Mouse (Mus musculus): ENCODE data around the gene Phc2. TPM values are rescaled to one million over a fixed set of nuclear protein-coding genes. Genes with fewer than 3 reads are reported as not detected.
A peak's percentile ranks its signal among the peaks of the same experiment; 100 is the strongest.

Phc2 gene
- polyA plus RNA-seq (2012; fragmentation: generic; extraction: Trizol) = 100 TPM

- Histone ChIP-seq H3K4me2 (ENCODE audit: low read depth) (peak within 1 kb of the TSS; percentile 93), H3K4me3 (peak within 1 kb of the TSS; percentile 26), H3ac (ENCODE audit: control insufficient read depth, insufficient read length) (peak within 1 kb of the TSS; percentile 43), H3K36me3 (ENCODE audit: control insufficient read depth, insufficient read depth) (no peaks in the 10 kb centered on the region), H3K27me3 (ENCODE audit: control insufficient read depth, insufficient read depth, insufficient read length) (no peaks in the 10 kb centered on the region), H3K79me2 (ENCODE audit: control insufficient read depth, insufficient read depth) (peaks cover 4% of the 10 kb centered on the region)
- TF ChIP-seq MYOD1 (IDR thresholded peaks at IDR 0.05; ENCODE audit: control insufficient read depth in 1 of 3, insufficient read length in 2 of 3, low read depth in 2 of 3) (peak in 1 of 3 experiments; percentile 38), TCF3 (IDR thresholded peaks at IDR 0.05; ENCODE audit: insufficient read length, low read depth) (no peak), POLR2A (IDR thresholded peaks at IDR 0.05; ENCODE audit: insufficient read length, low read depth) (peak; percentile 47), USF1 (IDR thresholded peaks at IDR 0.05; ENCODE audit: low read depth) (peak; percentile 95), TCF12 (IDR thresholded peaks at IDR 0.05; ENCODE audit: insufficient read depth, poor library complexity, severe bottlenecking) (no peak), CEBPB (IDR thresholded peaks at IDR 0.05; ENCODE audit: insufficient read depth, poor library complexity, severe bottlenecking) (no peak), POLR2AphosphoS2 (IDR thresholded peaks at IDR 0.05; ENCODE audit: insufficient read length, low read depth) (no peak), MAX (IDR thresholded peaks at IDR 0.05; ENCODE audit: low read depth) (no peak), SRF (IDR thresholded peaks at IDR 0.05; ENCODE audit: control insufficient read depth, insufficient read length, low read depth) (no peak), REST (IDR thresholded peaks at IDR 0.05; ENCODE audit: insufficient read depth, insufficient read length) (no peak), E2F4 (IDR thresholded peaks at IDR 0.05; ENCODE audit: insufficient read depth) (no peak), MYOG (IDR thresholded peaks at IDR 0.05; ENCODE audit: control insufficient read depth in 1 of 3, insufficient read depth in 1 of 3, insufficient read length in 2 of 3, low read depth in 2 of 3) (peak in 1 of 3 experiments; percentile 36)
Observed at GRCm38 (mm10) chr4:128654505-128655381, at the start of gene Phc2. Gene Phc2 (plus strand): TSS chr4:128654702.

DNA sequence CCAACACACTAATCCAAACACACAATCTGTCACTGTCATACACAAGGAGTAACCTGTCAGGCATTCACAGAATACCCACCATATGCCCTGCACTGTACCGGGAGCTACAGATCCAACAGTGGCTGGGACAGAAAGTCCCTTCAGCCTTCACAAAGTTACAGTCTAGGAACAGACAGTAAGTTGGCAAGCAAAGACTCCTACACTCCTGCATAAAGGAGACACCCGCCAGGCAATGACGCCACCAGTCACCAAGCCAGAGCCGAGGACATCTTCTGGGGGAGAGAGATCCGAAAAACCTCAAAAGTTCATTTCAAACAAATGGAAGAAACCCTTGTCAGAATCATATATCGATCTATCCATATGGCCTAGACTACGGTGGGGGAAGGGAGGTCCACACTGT, 47.9 kb upstream of the Phc2 start:
- Histone ChIP-seq H3ac (ENCODE audit: control insufficient read depth, insufficient read length) (no peak overlapping the region), H3K36me3 (ENCODE audit: control insufficient read depth, insufficient read depth) (no peaks in the 10 kb centered on the region), H3K4me3 (no peak overlapping the region), H3K4me2 (ENCODE audit: low read depth) (no peak overlapping the region), H3K79me2 (ENCODE audit: control insufficient read depth, insufficient read depth) (no peaks in the 10 kb centered on the region), H3K27me3 (ENCODE audit: control insufficient read depth, insufficient read depth, insufficient read length) (no peaks in the 10 kb centered on the region)
- no peak for TF ChIP-seq USF1 (IDR thresholded peaks at IDR 0.05; ENCODE audit: low read depth)
- TF ChIP-seq TCF12 (IDR thresholded peaks at IDR 0.05; ENCODE audit: insufficient read depth, poor library complexity, severe bottlenecking) = no peak
- TF ChIP-seq MYOG (IDR thresholded peaks at IDR 0.05; ENCODE audit: control insufficient read depth in 1 of 3, insufficient read depth in 1 of 3, insufficient read length in 2 of 3, low read depth in 2 of 3) = no peak
- TF ChIP-seq POLR2A (IDR thresholded peaks at IDR 0.05; ENCODE audit: insufficient read length, low read depth) = no peak
- no peak for TF ChIP-seq POLR2AphosphoS2 (IDR thresholded peaks at IDR 0.05; ENCODE audit: insufficient read length, low read depth)
- no peak for TF ChIP-seq SRF (IDR thresholded peaks at IDR 0.05; ENCODE audit: control insufficient read depth, insufficient read length, low read depth)
- TF ChIP-seq TCF3 (IDR thresholded peaks at IDR 0.05; ENCODE audit: insufficient read length, low read depth) = no peak
- no peak for TF ChIP-seq MAX (IDR thresholded peaks at IDR 0.05; ENCODE audit: low read depth)
- TF ChIP-seq MYOD1 (IDR thresholded peaks at IDR 0.05; ENCODE audit: control insufficient read depth in 1 of 3, insufficient read length in 2 of 3, low read depth in 2 of 3) = no peak
- no peak for TF ChIP-seq E2F4 (IDR thresholded peaks at IDR 0.05; ENCODE audit: insufficient read depth)
- no peak for TF ChIP-seq CEBPB (IDR thresholded peaks at IDR 0.05; ENCODE audit: insufficient read depth, poor library complexity, severe bottlenecking)
- no peak for TF ChIP-seq REST (IDR thresholded peaks at IDR 0.05; ENCODE audit: insufficient read depth, insufficient read length)

GRCm38 (mm10) chr4:128607661-128608060, 46.8 kb upstream of the Phc2 start:
- TF ChIP-seq POLR2AphosphoS2 (IDR thresholded peaks at IDR 0.05; ENCODE audit: insufficient read length, low read depth) = no peak
- no peak for TF ChIP-seq POLR2A (IDR thresholded peaks at IDR 0.05; ENCODE audit: insufficient read length, low read depth)
- no peak for TF ChIP-seq TCF12 (IDR thresholded peaks at IDR 0.05; ENCODE audit: insufficient read depth, poor library complexity, severe bottlenecking)
- TF ChIP-seq CEBPB (IDR thresholded peaks at IDR 0.05; ENCODE audit: insufficient read depth, poor library complexity, severe bottlenecking) = no peak
- no peak for TF ChIP-seq SRF (IDR thresholded peaks at IDR 0.05; ENCODE audit: control insufficient read depth, insufficient read length, low read depth)
- TF ChIP-seq TCF3 (IDR thresholded peaks at IDR 0.05; ENCODE audit: insufficient read length, low read depth) = no peak
- TF ChIP-seq MAX (IDR thresholded peaks at IDR 0.05; ENCODE audit: low read depth) = no peak
- TF ChIP-seq MYOD1 (IDR thresholded peaks at IDR 0.05; ENCODE audit: control insufficient read depth in 1 of 3, insufficient read length in 2 of 3, low read depth in 2 of 3) = no peak
- TF ChIP-seq E2F4 (IDR thresholded peaks at IDR 0.05; ENCODE audit: insufficient read depth) = no peak
- no peak for TF ChIP-seq REST (IDR thresholded peaks at IDR 0.05; ENCODE audit: insufficient read depth, insufficient read length)
- TF ChIP-seq MYOG (IDR thresholded peaks at IDR 0.05; ENCODE audit: control insufficient read depth in 1 of 3, insufficient read depth in 1 of 3, insufficient read length in 2 of 3, low read depth in 2 of 3) = no peak
- no peak for TF ChIP-seq USF1 (IDR thresholded peaks at IDR 0.05; ENCODE audit: low read depth)
- Histone ChIP-seq H3K4me3 (no peak overlapping the region), H3K36me3 (ENCODE audit: control insufficient read depth, insufficient read depth) (no peaks in the 10 kb centered on the region), H3K79me2 (ENCODE audit: control insufficient read depth, insufficient read depth) (no peaks in the 10 kb centered on the region), H3K4me2 (ENCODE audit: low read depth) (no peak overlapping the region), H3K27me3 (ENCODE audit: control insufficient read depth, insufficient read depth, insufficient read length) (no peaks in the 10 kb centered on the region), H3ac (ENCODE audit: control insufficient read depth, insufficient read length) (no peak overlapping the region)

DNA sequence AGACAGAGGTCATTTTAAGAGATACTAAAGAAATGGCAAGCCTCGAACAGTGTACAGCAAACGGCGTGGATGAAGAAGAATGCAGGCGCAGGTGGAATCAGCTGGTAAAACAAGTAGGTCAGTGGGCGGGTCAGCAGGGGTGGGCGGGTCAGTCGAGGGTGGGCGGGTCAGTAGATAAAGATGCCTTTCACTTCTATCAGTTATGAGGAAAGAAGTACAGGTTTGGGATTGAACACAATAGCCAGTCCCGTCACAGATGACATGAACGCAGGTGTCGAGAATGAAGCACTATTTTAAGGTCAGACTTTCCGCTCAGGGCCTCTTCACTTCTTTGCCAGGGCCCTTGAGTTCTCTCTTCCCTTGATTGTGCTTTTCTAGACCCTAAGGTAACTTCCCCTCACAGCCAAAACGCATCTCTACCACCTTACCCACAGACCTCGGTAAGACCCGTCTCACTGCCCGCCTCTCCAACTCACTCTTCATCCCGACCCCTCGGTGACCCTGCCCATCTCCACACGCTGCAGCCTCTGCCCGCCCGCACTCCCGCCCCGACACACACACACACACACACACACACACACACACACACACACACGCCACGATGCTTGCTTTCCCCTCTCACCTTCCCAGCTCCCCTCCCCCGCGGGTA, 45.1 kb upstream of the Phc2 start:
- H3K4me2 ChIP-seq (ENCODE audit: low read depth) = peak overlapping the region; percentile 81
- peak overlapping the region; percentile 2 for H3ac ChIP-seq (ENCODE audit: control insufficient read depth, insufficient read length)
- no peaks in the 10 kb centered on the region for H3K36me3 ChIP-seq (ENCODE audit: control insufficient read depth, insufficient read depth)
- H3K79me2 ChIP-seq (ENCODE audit: control insufficient read depth, insufficient read depth) = no peaks in the 10 kb centered on the region
- peak overlapping the region; percentile 56 for H3K4me3 ChIP-seq
- no peak for TF ChIP-seq E2F4 (IDR thresholded peaks at IDR 0.05; ENCODE audit: insufficient read depth)
- TF ChIP-seq MYOD1 (IDR thresholded peaks at IDR 0.05; ENCODE audit: control insufficient read depth in 1 of 3, insufficient read length in 2 of 3, low read depth in 2 of 3) = peak in 1 of 3 experiments; percentile 10
- H3K27me3 ChIP-seq (ENCODE audit: control insufficient read depth, insufficient read depth, insufficient read length) = no peaks in the 10 kb centered on the region

Measured in myocyte (in vitro differentiated cells).